Comparison of ENCODE assay signal across 9 mouse cellular contexts in the genomic region with DNA sequence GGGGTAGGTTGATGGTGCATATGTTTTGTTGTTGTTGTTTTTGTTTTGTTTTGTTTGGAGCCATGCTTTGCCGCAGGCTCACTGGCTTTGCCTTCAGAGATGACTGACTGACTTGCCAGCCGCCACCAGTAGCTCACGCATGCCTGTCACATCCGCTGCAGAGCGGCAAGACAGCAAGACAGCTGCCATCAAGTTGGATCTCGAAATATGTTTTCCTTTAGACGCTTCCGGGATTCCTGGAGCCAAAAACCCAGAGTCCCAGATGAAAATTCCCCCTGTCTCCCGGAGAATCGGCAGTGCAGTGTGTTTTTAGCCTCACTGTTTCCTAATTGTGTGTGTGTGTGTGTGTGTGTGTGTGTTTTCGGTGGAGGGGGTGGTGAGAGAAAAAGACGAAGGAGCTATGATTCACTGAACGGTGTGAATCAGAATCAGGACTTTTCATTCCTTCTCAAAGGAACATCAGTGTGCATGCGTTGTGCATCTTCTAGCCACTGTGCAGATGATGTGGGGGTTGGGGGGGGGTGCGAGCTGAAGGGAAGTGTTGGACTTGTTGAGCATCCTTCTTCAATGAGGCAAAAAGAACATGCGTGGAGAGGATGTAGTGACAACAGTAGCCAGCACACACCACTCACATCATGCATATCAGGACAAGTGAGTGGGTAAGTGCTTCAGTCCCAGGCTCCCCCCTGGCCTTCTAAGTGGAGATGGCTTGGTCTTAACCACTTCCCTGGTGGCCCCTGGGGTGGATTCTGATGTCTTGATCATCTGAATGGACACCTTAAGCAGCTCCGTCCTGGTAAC.
DNase-seq lines count a peak whose midpoint lies in the region; ATAC-seq and TF ChIP-seq lines count a peak whose summit lies in the region.
"Had no signal": no experiment of that assay in that cellular context is flagged by ENCODE, and none has a peak within 500 bp of the region (broad histone marks: within the 10 kb centered on the region; RNA-seq: fewer than 3 reads in every experiment).

No protein-coding gene starts in this region.

- peaks cover 3% of the 10 kb centered on the region for H3K79me2 ChIP-seq in MEL (ENCODE audit: control insufficient read depth, insufficient read depth, low read length, poor library complexity)

- WGBS in kidney, postnatal 0 days, result 57% methylated on average over 17 of the region's 17 CpGs
- WGBS in forebrain, embryonic 14.5 days, result 49% methylated on average over 17 of the region's 17 CpGs
- 55% methylated on average over 17 of the region's 17 CpGs for WGBS in liver, postnatal 0 days (ENCODE audit: insufficient replicate concordance)

- no peaks in the 10 kb centered on the region for H3K27me3 ChIP-seq in kidney, postnatal 0 days (ENCODE audit: insufficient read depth, low read length)
- no peaks in the 10 kb centered on the region for H3K27me3 ChIP-seq in MEL (ENCODE audit: control insufficient read depth in 1 of 2, insufficient read depth in 2 of 2, low read length in 2 of 2)
- H3K27me3 ChIP-seq in forebrain, embryonic 14.5 days (replicated peaks; ENCODE audit: control insufficient read depth, insufficient read depth, low read length), result peaks cover 10% of the 10 kb centered on the region; the same call in 1 of the 2 replicates
- H3K27me3 ChIP-seq in liver, postnatal 0 days (ENCODE audit: insufficient read depth, low read length), result 0 out of 2 replicates have a peak, but pooled peaks cover 5% of the 10 kb centered on the region

- peak overlapping the region; percentile 27 for H3K4me2 ChIP-seq in kidney, postnatal 0 days (ENCODE audit: low read length)
- H3K4me2 ChIP-seq in forebrain, embryonic 14.5 days (ENCODE audit: low read length), result peak overlapping the region; percentile 29; the same call in 1 of the 2 replicates
- peak overlapping the region; percentile 24; the same call in 1 of the 2 replicates for H3K4me2 ChIP-seq in liver, postnatal 0 days (ENCODE audit: low read depth, low read length)

- TF ChIP-seq EP300 in MEL (IDR thresholded peaks at IDR 0.05; ENCODE audit: low read depth in 1 of 2, low read length in 2 of 2), result no peak
- TF ChIP-seq EP300 in liver, postnatal 0 days (IDR thresholded peaks at IDR 0.05; ENCODE audit: low read depth), result no peak

- no peak for ATAC-seq in kidney, postnatal 0 days (replicated peaks; ENCODE audit: low FRiP score, low read depth)
- no peak for ATAC-seq in forebrain, embryonic 14.5 days
- ATAC-seq in liver, postnatal 0 days, result no peak

- no peaks in the 10 kb centered on the region for H3K9me3 ChIP-seq in kidney, postnatal 0 days (replicated peaks; ENCODE audit: low read length)
- no peaks in the 10 kb centered on the region for H3K9me3 ChIP-seq in MEL (replicated peaks; ENCODE audit: insufficient read depth, low read length)
- H3K9me3 ChIP-seq in forebrain, embryonic 14.5 days (replicated peaks; ENCODE audit: control insufficient read depth, low read length), result no peaks in the 10 kb centered on the region
- no peaks in the 10 kb centered on the region for H3K9me3 ChIP-seq in liver, postnatal 0 days (ENCODE audit: low read length)

- TF ChIP-seq POLR2A in MEL (IDR thresholded peaks at IDR 0.05; ENCODE audit: control insufficient read depth in 1 of 2, insufficient read depth in 1 of 2, low read depth in 1 of 2, low read length in 2 of 2, poor library complexity in 1 of 2), result no peak

- TF ChIP-seq CTCF in kidney, postnatal 0 days (IDR thresholded peaks at IDR 0.05; ENCODE audit: low read depth), result no peak
- no peak for TF ChIP-seq CTCF in MEL (IDR thresholded peaks at IDR 0.05 in 2 of 3, conservative IDR thresholded peaks at IDR 0.05 in 1 of 3; ENCODE audit: control insufficient read depth in 1 of 3, insufficient read depth in 1 of 3, low read depth in 2 of 3, low read length in 3 of 3, poor library complexity in 1 of 3, severe bottlenecking in 1 of 3)
- TF ChIP-seq CTCF in liver, postnatal 0 days (IDR thresholded peaks at IDR 0.05; ENCODE audit: low read depth), result no peak

- no peaks in the 10 kb centered on the region for H3K4me1 ChIP-seq in kidney, postnatal 0 days (replicated peaks; ENCODE audit: insufficient read depth, low read length)
- peaks cover 34 to 41% of the 10 kb centered on the region in 2 experiments for H3K4me1 ChIP-seq in MEL (ENCODE audit: control insufficient read depth in 1 of 2, insufficient read depth in 2 of 2, low read length in 2 of 2)
- H3K4me1 ChIP-seq in forebrain, embryonic 14.5 days (ENCODE audit: control insufficient read depth, insufficient read depth, low read length), result peaks cover 11% of the 10 kb centered on the region
- peaks cover 15% of the 10 kb centered on the region for H3K4me1 ChIP-seq in liver, postnatal 0 days (ENCODE audit: insufficient read depth)

- no peak overlapping the region for H3K4me3 ChIP-seq in kidney, postnatal 0 days (replicated peaks; ENCODE audit: low read depth, low read length)
- no peak overlapping the region for H3K4me3 ChIP-seq in MEL (ENCODE audit: control insufficient read depth in 1 of 2, insufficient read depth in 1 of 2, low read depth in 2 of 2, low read length in 2 of 2)
- H3K4me3 ChIP-seq in forebrain, embryonic 14.5 days (ENCODE audit: low read depth, low read length), result no peak overlapping the region
- no peak overlapping the region for H3K4me3 ChIP-seq in liver, postnatal 0 days (ENCODE audit: low read depth, low read length)

- H3K36me3 ChIP-seq in kidney, postnatal 0 days (ENCODE audit: insufficient read depth, low read length), result no peaks in the 10 kb centered on the region
- H3K36me3 ChIP-seq in MEL (ENCODE audit: control insufficient read depth in 1 of 2, insufficient read depth in 2 of 2, low read length in 2 of 2), result peaks cover 0 to 30% of the 10 kb centered on the region in 2 experiments; a peak in 2 of 4 replicates
- no peaks in the 10 kb centered on the region for H3K36me3 ChIP-seq in forebrain, embryonic 14.5 days (ENCODE audit: control insufficient read depth, insufficient read depth, low read length)
- no peaks in the 10 kb centered on the region for H3K36me3 ChIP-seq in liver, postnatal 0 days (replicated peaks; ENCODE audit: insufficient read depth, low read length)

- no peak for DNase-seq in kidney, postnatal 0 days (ENCODE audit: low spot score)
- no peak for DNase-seq in kidney, postnatal 4 days
- DNase-seq in MEL (ENCODE audit: low read depth, low spot score), result no peak
- peak; percentile 30 for DNase-seq in forebrain, embryonic 14.5 days (ENCODE audit: low spot score)
- DNase-seq in liver, postnatal 0 days, result no peak
- no peak for DNase-seq in c-Kit-positive CD71-positive TER-119-positive erythroid progenitor cells, embryonic 14.5 days (ENCODE audit: low spot score)
- no peak for DNase-seq in layer of hippocampus, adult 9-10 months (ENCODE audit: low spot score)
- DNase-seq in kidney, adult 9 months, result no peak
- DNase-seq: kidney, adult 18-20 months had no signal

- H3K9ac ChIP-seq in kidney, postnatal 0 days (ENCODE audit: low read depth, low read length), result no peak overlapping the region
- H3K9ac ChIP-seq in MEL (ENCODE audit: control insufficient read depth, low read depth, low read length, poor library complexity, severe bottlenecking), result peak overlapping the region; percentile 16; the same call in 1 of the 2 replicates
- no peak overlapping the region for H3K9ac ChIP-seq in forebrain, embryonic 14.5 days (ENCODE audit: low read length)
- H3K9ac ChIP-seq in liver, postnatal 0 days (replicated peaks), result no peak overlapping the region

- no peak overlapping the region for H3K27ac ChIP-seq in kidney, postnatal 0 days
- H3K27ac ChIP-seq in MEL (ENCODE audit: control insufficient read depth, low read depth, low read length), result peak overlapping the region; percentile 30; the same call in 1 of the 2 replicates
- H3K27ac ChIP-seq in forebrain, embryonic 14.5 days (ENCODE audit: low read depth, low read length), result no peak overlapping the region
- H3K27ac ChIP-seq in liver, postnatal 0 days (ENCODE audit: low read depth), result no peak overlapping the region

- TF ChIP-seq RAD21 in MEL (IDR thresholded peaks at IDR 0.05; ENCODE audit: low read depth, low read length), result no peak

TF ChIP-seq in MEL, 35 proteins besides CTCF, POLR2A, EP300 and RAD21:
- no peak for TF ChIP-seq GATA1 (IDR thresholded peaks at IDR 0.05; ENCODE audit: low read depth, low read length)
- TF ChIP-seq ZKSCAN1 (IDR thresholded peaks at IDR 0.05; ENCODE audit: low read depth, low read length), result no peak
- TF ChIP-seq TCF12 (IDR thresholded peaks at IDR 0.05; ENCODE audit: low read depth, low read length), result no peak
- no peak for TF ChIP-seq MYC (IDR thresholded peaks at IDR 0.05; ENCODE audit: low read depth, low read length)
- no peak for TF ChIP-seq MXI1 (IDR thresholded peaks at IDR 0.05; ENCODE audit: low read depth, low read length)
TF ChIP-seq in MEL: peak in this region for 0.
